Mouse (Mus musculus): ENCODE results near the gene Zbtb11. TPM values are rescaled to one million over a fixed set of nuclear protein-coding genes. Genes with fewer than 3 reads are reported as not detected.
"Not testable (repeated sequence)": the region's sequence is repeated elsewhere in the genome, so short reads cannot be mapped to it uniquely, and the experiment has no call there.

Gene Zbtb11
- 17.9 and 18.2 TPM in 2 replicates for polyA plus RNA-seq (2015; fragmentation: Nextera tagmentation; extraction: Ambion mirVana)

- ATAC-seq (ENCODE audit: borderline replicate concordance, extremely low read depth, low FRiP score, low TSS enrichment), result peak; percentile 98
- H3K27me3 ChIP-seq, result no peaks in the 10 kb centered on the region
- H3K4me1 ChIP-seq, result peaks cover 37% of the 10 kb centered on the region
- H3K9me3 ChIP-seq, result no peaks in the 10 kb centered on the region
- peaks cover 36% of the 10 kb centered on the region for H3K36me3 ChIP-seq
- under 1% methylated on average over 78 of the region's 86 CpGs for WGBS
- peak within 1 kb of the TSS; percentile 97 for H3K4me3 ChIP-seq
- H3K4me2 ChIP-seq, result peak within 1 kb of the TSS; percentile 83
- H3K9ac ChIP-seq, result peak within 1 kb of the TSS; percentile 95
- H3K27ac ChIP-seq, result peak within 1 kb of the TSS; percentile 92
Measured at GRCm38 (mm10) chr16:55973431-55974255, at the start of gene Zbtb11. Zbtb11 (plus strand) TSS chr16:55973883.

GRCm38 (mm10) chr16:55924010-55924409 lies 49.7 kb upstream of the Zbtb11 start:
- ATAC-seq (ENCODE audit: borderline replicate concordance, extremely low read depth, low FRiP score, low TSS enrichment), result no peak
- H3K4me3 ChIP-seq, result no peak overlapping the region
- no peak overlapping the region for H3K27ac ChIP-seq
- no peaks in the 10 kb centered on the region for H3K4me1 ChIP-seq
- WGBS, result 89% methylated on average over 4 of the region's 4 CpGs
- H3K9ac ChIP-seq, result no peak overlapping the region
- no peak overlapping the region for H3K4me2 ChIP-seq
- no peaks in the 10 kb centered on the region for H3K9me3 ChIP-seq
- H3K36me3 ChIP-seq, result peaks cover 28% of the 10 kb centered on the region
- H3K27me3 ChIP-seq, result no peaks in the 10 kb centered on the region

GRCm38 (mm10) chr16:55933681-55934343 lies 39.9 kb upstream of the Zbtb11 start:
- Histone ChIP-seq H3K4me2 (peak overlapping the region; percentile 83), H3K27ac (peak overlapping the region; percentile 63; the same call in 1 of the 2 replicates), H3K9me3 (no peaks in the 10 kb centered on the region), H3K4me1 (0 out of 2 replicates have a peak, but pooled peaks cover 4% of the 10 kb centered on the region), H3K4me3 (peak overlapping the region; percentile 68), H3K9ac (peak overlapping the region; percentile 68), H3K27me3 (no peaks in the 10 kb centered on the region), H3K36me3 (0 out of 2 replicates have a peak, but pooled peaks cover 2% of the 10 kb centered on the region)
- peak; percentile 53; the same call in 1 of the 2 replicates for ATAC-seq (ENCODE audit: borderline replicate concordance, extremely low read depth, low FRiP score, low TSS enrichment)
- WGBS, result 1% methylated on average over 32 of the region's 32 CpGs

- H3K36me3 ChIP-seq, result 0 out of 2 replicates have a peak, but pooled peaks cover under 1% of the 10 kb centered on the region
- under 1% methylated on average over 24 of the region's 24 CpGs for WGBS
- H3K27me3 ChIP-seq, result no peaks in the 10 kb centered on the region
- peak within 1 kb of the TSS; percentile 83 for H3K4me2 ChIP-seq
- H3K9ac ChIP-seq, result peak within 1 kb of the TSS; percentile 68
- peak within 1 kb of the TSS; percentile 68 for H3K4me3 ChIP-seq
- peak within 1 kb of the TSS; percentile 63; the same call in 1 of the 2 replicates for H3K27ac ChIP-seq
- H3K4me1 ChIP-seq, result 0 out of 2 replicates have a peak, but pooled peaks cover 4% of the 10 kb centered on the region
- no peaks in the 10 kb centered on the region for H3K9me3 ChIP-seq
- peak; percentile 99 for ATAC-seq (ENCODE audit: borderline replicate concordance, extremely low read depth, low FRiP score, low TSS enrichment)
Measured at GRCm38 (mm10) chr16:55934453-55935037, 39.1 kb upstream of the Zbtb11 start, which contains the start of gene Cep97. Cep97 (minus strand) TSS chr16:55934855.

- no peak overlapping the region for H3K9ac ChIP-seq
- H3K4me3 ChIP-seq, result no peak overlapping the region
- no peak overlapping the region for H3K27ac ChIP-seq
- H3K27me3 ChIP-seq, result no peaks in the 10 kb centered on the region
- no peaks in the 10 kb centered on the region for H3K9me3 ChIP-seq
- WGBS, result 72% methylated on average over 4 of the region's 4 CpGs
- H3K4me1 ChIP-seq, result no peaks in the 10 kb centered on the region
- H3K36me3 ChIP-seq, result no peaks in the 10 kb centered on the region
- H3K4me2 ChIP-seq, result no peak overlapping the region
- no peak for ATAC-seq (ENCODE audit: borderline replicate concordance, extremely low read depth, low FRiP score, low TSS enrichment)
Measured at GRCm38 (mm10) chr16:55938761-55939160, 34.9 kb upstream of the Zbtb11 start.

- Histone ChIP-seq H3K9me3 (no peaks in the 10 kb centered on the region), H3K27me3 (no peaks in the 10 kb centered on the region), H3K4me3 (no peak overlapping the region), H3K4me2 (no peak overlapping the region), H3K36me3 (no peaks in the 10 kb centered on the region), H3K9ac (no peak overlapping the region), H3K27ac (no peak overlapping the region), H3K4me1 (no peaks in the 10 kb centered on the region)
- 91% methylated on average over 6 of the region's 6 CpGs for WGBS
- no peak for ATAC-seq (ENCODE audit: borderline replicate concordance, extremely low read depth, low FRiP score, low TSS enrichment)
Measured at GRCm38 (mm10) chr16:55939703-55940102, 34.0 kb upstream of the Zbtb11 start.

GRCm38 (mm10) chr16:55940781-55941180 lies 32.9 kb upstream of the Zbtb11 start:
- no peaks in the 10 kb centered on the region for H3K9me3 ChIP-seq
- H3K4me3 ChIP-seq, result no peak overlapping the region
- 84% methylated on average over 4 of the region's 4 CpGs for WGBS
- H3K27ac ChIP-seq, result no peak overlapping the region
- H3K4me2 ChIP-seq, result no peak overlapping the region
- no peaks in the 10 kb centered on the region for H3K36me3 ChIP-seq
- no peaks in the 10 kb centered on the region for H3K27me3 ChIP-seq
- no peak overlapping the region for H3K9ac ChIP-seq
- no peaks in the 10 kb centered on the region for H3K4me1 ChIP-seq
- no peak for ATAC-seq (ENCODE audit: borderline replicate concordance, extremely low read depth, low FRiP score, low TSS enrichment)

- WGBS, result 53% methylated on average over 3 of the region's 3 CpGs
- Histone ChIP-seq H3K27me3 (no peaks in the 10 kb centered on the region), H3K4me1 (no peaks in the 10 kb centered on the region), H3K4me3 (no peak overlapping the region), H3K27ac (no peak overlapping the region), H3K36me3 (no peaks in the 10 kb centered on the region), H3K4me2 (no peak overlapping the region), H3K9ac (no peak overlapping the region), H3K9me3 (no peaks in the 10 kb centered on the region)
- ATAC-seq (ENCODE audit: borderline replicate concordance, extremely low read depth, low FRiP score, low TSS enrichment), result no peak
Measured at GRCm38 (mm10) chr16:55947266-55947665, 26.4 kb upstream of the Zbtb11 start.

GRCm38 (mm10) chr16:55947876-55948410 lies 25.7 kb upstream of the Zbtb11 start:
- not testable (repeated sequence) for H3K9me3 ChIP-seq; H3K4me2 ChIP-seq; H3K4me1 ChIP-seq; H3K27ac ChIP-seq; H3K9ac ChIP-seq; H3K36me3 ChIP-seq; ATAC-seq (ENCODE audit: borderline replicate concordance, extremely low read depth, low FRiP score, low TSS enrichment); H3K4me3 ChIP-seq; H3K27me3 ChIP-seq
- WGBS, result 81% methylated on average over 2 of the region's 2 CpGs

- ATAC-seq (ENCODE audit: borderline replicate concordance, extremely low read depth, low FRiP score, low TSS enrichment), result no peak
- no peaks in the 10 kb centered on the region for H3K36me3 ChIP-seq
- H3K9ac ChIP-seq, result no peak overlapping the region
- no peaks in the 10 kb centered on the region for H3K4me1 ChIP-seq
- no peaks in the 10 kb centered on the region for H3K9me3 ChIP-seq
- H3K27me3 ChIP-seq, result no peaks in the 10 kb centered on the region
- no peak overlapping the region for H3K4me3 ChIP-seq
- no peak overlapping the region; the same call in 1 of the 2 replicates for H3K27ac ChIP-seq
- H3K4me2 ChIP-seq, result no peak overlapping the region
- 29% methylated on average over 7 of the region's 7 CpGs for WGBS
Measured at GRCm38 (mm10) chr16:55948963-55949362, 24.7 kb upstream of the Zbtb11 start.

GRCm38 (mm10) chr16:55950462-55950861 lies 23.2 kb upstream of the Zbtb11 start:
- no peak overlapping the region for H3K4me2 ChIP-seq
- H3K36me3 ChIP-seq, result no peaks in the 10 kb centered on the region
- ATAC-seq (ENCODE audit: borderline replicate concordance, extremely low read depth, low FRiP score, low TSS enrichment), result no peak
- H3K4me1 ChIP-seq, result no peaks in the 10 kb centered on the region
- H3K27me3 ChIP-seq, result no peaks in the 10 kb centered on the region
- H3K9me3 ChIP-seq, result no peaks in the 10 kb centered on the region
- no peak overlapping the region for H3K4me3 ChIP-seq
- WGBS, result 49% methylated on average over 3 of the region's 3 CpGs
- H3K27ac ChIP-seq, result no peak overlapping the region
- no peak overlapping the region for H3K9ac ChIP-seq
